26 mouse cellular contexts compared by ENCODE assay signal in the genomic region with DNA sequence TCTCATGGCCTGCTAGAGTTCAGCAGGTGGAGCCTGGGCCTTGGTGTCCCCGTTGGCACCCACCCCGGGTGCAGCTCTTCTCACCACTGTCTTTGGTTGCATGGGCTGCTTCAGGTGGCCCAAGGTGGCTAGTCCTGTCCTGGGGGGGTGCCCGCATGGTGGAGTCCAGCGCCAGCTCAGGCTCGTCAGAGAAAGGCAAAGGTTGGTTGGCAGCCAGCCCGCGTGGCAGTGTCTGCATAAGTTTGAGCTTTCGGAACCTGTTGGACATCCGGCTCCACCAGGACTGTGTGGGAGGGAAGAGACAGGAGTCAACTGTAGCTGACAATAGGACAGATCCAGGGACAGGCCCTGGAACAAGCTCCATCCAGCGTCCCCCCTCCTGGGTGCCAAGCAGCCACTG. TPM values are rescaled to one million over a fixed set of nuclear protein-coding genes. Genes with fewer than 3 reads are reported as not detected.
DNase-seq lines count a peak whose midpoint lies in the region; ATAC-seq and TF ChIP-seq lines count a peak whose summit lies in the region.
"Had no signal": no experiment of that assay in that cellular context is flagged by ENCODE, and none has a peak within 500 bp of the region (broad histone marks: within the 10 kb centered on the region; RNA-seq: fewer than 3 reads in every experiment).

No protein-coding gene starts in this region.

- H3K27ac ChIP-seq in kidney, adult 2 months (ENCODE audit: insufficient read depth, low read depth, low read length) = no peak overlapping the region
- no peak overlapping the region for H3K27ac ChIP-seq in kidney, embryonic 15.5 days
- H3K27ac ChIP-seq: embryonic facial prominence, embryonic 15.5 days; gastrocnemius, adult 2 months; hindbrain, embryonic 12.5 days had no signal

- no peak for ATAC-seq in kidney, embryonic 15.5 days (replicated peaks; ENCODE audit: low FRiP score)
- ATAC-seq: forebrain, embryonic 14.5 days; forebrain, postnatal 0 days; hindbrain, embryonic 16.5 days had no signal

- H3K27me3 ChIP-seq in kidney, adult 2 months (replicated peaks; ENCODE audit: control insufficient read depth, insufficient read depth, low read length) = no peaks in the 10 kb centered on the region
- no peaks in the 10 kb centered on the region; the same call in 1 of the 2 replicates for H3K27me3 ChIP-seq in kidney, embryonic 15.5 days
- H3K27me3 ChIP-seq: embryonic facial prominence, embryonic 15.5 days had no signal

- peak; percentile 4 for DNase-seq in gastrocnemius, postnatal 25 days
- DNase-seq in gastrocnemius, postnatal 4 days (ENCODE audit: low spot score in 2 of 2) = no peak
- DNase-seq in kidney, adult 2 months = peak; percentile 94
- peak; percentile 88 for DNase-seq in kidney, postnatal 14 days
- peak; percentile 54 to 69 for DNase-seq in kidney, postnatal 4 days
- DNase-seq in thymus, postnatal 4 days = no peak
- no peak for DNase-seq in lung, postnatal 25 days (ENCODE audit: low spot score)
- DNase-seq: adrenal gland, adult 2 months; adrenal gland, postnatal 14 days; B cell, adult 2 months; cerebellum, adult 11-12 months; cerebellum, adult 8-10 months; cerebellum, postnatal 10 days; cerebellum, postnatal 36 days; embryo, embryonic 11 days; forebrain, postnatal 0 days; gastrocnemius, adult 2 months; gastrocnemius, postnatal 14 days; heart, adult 11 months had no signal

- H3K4me2 ChIP-seq in kidney, embryonic 15.5 days = no peak overlapping the region
- H3K4me2 ChIP-seq: embryonic facial prominence, embryonic 15.5 days; heart, embryonic 11.5 days; hindbrain, embryonic 12.5 days had no signal

- TF ChIP-seq CTCF in kidney, adult 2 months (conservative IDR thresholded peaks at IDR 0.05; ENCODE audit: insufficient read depth, insufficient read length, low read depth, low read length) = no peak

- TF ChIP-seq POLR2A in kidney, adult 2 months (IDR thresholded peaks at IDR 0.05; ENCODE audit: low read depth, low read length) = no peak

- no peaks in the 10 kb centered on the region for H3K36me3 ChIP-seq in kidney, adult 2 months (ENCODE audit: control insufficient read depth, insufficient read depth, low read length)
- peaks cover 52% of the 10 kb centered on the region for H3K36me3 ChIP-seq in kidney, embryonic 15.5 days

- WGBS in kidney, adult 2 months = 60% methylated on average over 10 of the region's 10 CpGs
- WGBS in kidney, embryonic 15.5 days = 88% methylated on average over 10 of the region's 10 CpGs

- H3K9ac ChIP-seq in kidney, embryonic 15.5 days = no peak overlapping the region
- H3K9ac ChIP-seq: embryonic facial prominence, embryonic 15.5 days; forebrain, postnatal 0 days; hindbrain, embryonic 12.5 days had no signal

- H3K4me3 ChIP-seq in kidney, adult 2 months (ENCODE audit: insufficient read depth, low read depth, low read length) = no peak overlapping the region
- H3K4me3 ChIP-seq in kidney, embryonic 15.5 days (replicated peaks) = no peak overlapping the region
- H3K4me3 ChIP-seq: embryonic facial prominence, embryonic 15.5 days; gastrocnemius, adult 2 months; hindbrain, embryonic 12.5 days had no signal

- peaks cover 5% of the 10 kb centered on the region; the same call in 1 of the 2 replicates for H3K4me1 ChIP-seq in kidney, adult 2 months (ENCODE audit: control insufficient read depth, insufficient read depth, low read length)
- peaks cover 13% of the 10 kb centered on the region for H3K4me1 ChIP-seq in kidney, embryonic 15.5 days
- H3K4me1 ChIP-seq: embryonic facial prominence, embryonic 15.5 days had no signal

- H3K9me3 ChIP-seq in kidney, embryonic 15.5 days (replicated peaks) = no peaks in the 10 kb centered on the region
- H3K9me3 ChIP-seq: embryonic facial prominence, embryonic 15.5 days; hindbrain, embryonic 12.5 days had no signal

RNA-seq across cellular contexts. Expression of a gene that starts 17.6 kb away (rescaled TPM):
- total RNA-seq in gastrocnemius, postnatal 25 days (2021) = 1 to 10 TPM; 1.2 to 2.1 TPM
- total RNA-seq in gastrocnemius, postnatal 4 days (2021) = 10 to 100 TPM in 1 of 2 experiments, 1 to 10 TPM in 1; 9.6 to 10.9 TPM
- 16.1 and 19.2 TPM in 2 replicates for polyA plus RNA-seq in kidney, adult 2 months (2012; rRNA removed)
- polyA plus RNA-seq in kidney, embryonic 15.5 days (2015; fragmentation: Nextera tagmentation; extraction: Ambion mirVana) = 5.5 and 6.5 TPM in 2 replicates
- total RNA-seq: MEL had no signal

RNA-seq across cellular contexts. Expression of a gene that starts 47.9 kb away (rescaled TPM):
- under 1 TPM; 0.05 to 0.26 TPM for total RNA-seq in gastrocnemius, postnatal 25 days (2021)
- under 1 TPM; 0.25 to 0.34 TPM for total RNA-seq in gastrocnemius, postnatal 4 days (2021)
- 0.26 and 0.28 TPM in 2 replicates for polyA plus RNA-seq in kidney, adult 2 months (2012; rRNA removed)
- polyA plus RNA-seq in kidney, embryonic 15.5 days (2015; fragmentation: Nextera tagmentation; extraction: Ambion mirVana) = 0.18 and 0.19 TPM in 2 replicates
- total RNA-seq: MEL had no signal

RNA-seq across cellular contexts. Expression of a gene that starts 52.1 kb away (rescaled TPM):
- total RNA-seq in gastrocnemius, postnatal 25 days (2021) = under 1 TPM; 0.16 to 0.20 TPM
- 1 to 10 TPM; 1.2 to 1.3 TPM for total RNA-seq in gastrocnemius, postnatal 4 days (2021)
- polyA plus RNA-seq in kidney, adult 2 months (2012; rRNA removed) = 3.1 and 3.6 TPM in 2 replicates
- polyA plus RNA-seq in kidney, embryonic 15.5 days (2015; fragmentation: Nextera tagmentation; extraction: Ambion mirVana) = 9.0 and 10.6 TPM in 2 replicates
- total RNA-seq: MEL had no signal

Comparison
In these comparisons a context has a peak if more than half of its experiments do, and no peak if none do; other contexts are left out.
1. DNase-seq: peak in gastrocnemius, postnatal 25 days (single experiment), kidney, adult 2 months (single experiment), kidney, postnatal 14 days (single experiment) and kidney, postnatal 4 days (2 of 2); none in gastrocnemius, postnatal 4 days (0 of 2), thymus, postnatal 4 days (single experiment) and lung, postnatal 25 days (single experiment).